Mouse (Mus musculus) pancreas, adult 10 weeks (tissue): Measurements from ENCODE around the gene Ier2. TPM values are rescaled to one million over a fixed set of nuclear protein-coding genes. Genes with fewer than 3 reads are reported as not detected.

ENCODE experiments used
- polyA plus RNA-seq: library from polyadenylated mRNA; stranded (reverse); fragments of 350-450 nt; fragmentation: Illumina TruSeq; extraction: RNeasy Lipid Tissue Mini Kit (QIAGEN cat#74804); gene quantifications from one replicate; pipeline ENCODE4 v1.2.3, GENCODE M21; 2015; ENCODE audit warnings: low read depth, low replicate concordance; ENCODE audit not compliant: insufficient read depth

Gene Ier2
- 14.1 TPM for polyA plus RNA-seq

GRCm38 (mm10) chr8:84662581-84663065 is at the start of gene Ier2:
Gene Ier2 (minus strand): TSS chr8:84662852.

GRCm38 (mm10) chr8:84700941-84701911 is 38.6 kb upstream of the Ier2 start, which contains the start of gene Lyl1:
Gene Lyl1 (plus strand): TSS chr8:84701457.

GRCm38 (mm10) chr8:84687705-84688100 is 25.1 kb upstream of the Ier2 start, which contains the start of gene Nacc1:
Gene Nacc1 (minus strand): TSS chr8:84687862.

GRCm38 (mm10) chr8:84686191-84687002 is 23.7 kb upstream of the Ier2 start, which contains the start of gene Trmt1:
Gene Trmt1 (plus strand): TSS chr8:84686307.

Other genes with a start within 250 kb of the Ier2 start
- 55.6 TPM for gene Trmt1, start 23.5 kb upstream of the Ier2 start, polyA plus RNA-seq
- gene Nacc1, start 25.0 kb upstream of the Ier2 start, polyA plus RNA-seq, result 7.9 TPM
- 2.6 TPM for gene Lyl1, start 38.6 kb upstream of the Ier2 start, polyA plus RNA-seq
- gene G430095P16Rik, start 60.2 kb upstream of the Ier2 start, polyA plus RNA-seq, result not detected
- gene Nfix, start 137.5 kb upstream of the Ier2 start, polyA plus RNA-seq, result 14.9 TPM
- 1.8 TPM for gene Dand5, start 160.0 kb upstream of the Ier2 start, polyA plus RNA-seq
- 7.0 TPM for gene Gadd45gip1, start 168.7 kb upstream of the Ier2 start, polyA plus RNA-seq
- 18.2 TPM for gene Rad23a, start 177.8 kb upstream of the Ier2 start, polyA plus RNA-seq
- 181 TPM for gene Calr, start 184.1 kb upstream of the Ier2 start, polyA plus RNA-seq
- gene Farsa, start 194.1 kb upstream of the Ier2 start, polyA plus RNA-seq, result 19.1 TPM
- not detected for gene Syce2, start 209.3 kb upstream of the Ier2 start, polyA plus RNA-seq
- 27.8 TPM for gene Gcdh, start 231.1 kb upstream of the Ier2 start, polyA plus RNA-seq
- not detected for gene Klf1, start 239.1 kb upstream of the Ier2 start, polyA plus RNA-seq
- 6.3 TPM for gene Dnase2a, start 245.7 kb upstream of the Ier2 start, polyA plus RNA-seq